Mouse (Mus musculus) lung, embryonic 16.5 days (tissue): ENCODE measurements around the gene Rnf222. TPM values are rescaled to one million over a fixed set of nuclear protein-coding genes. Genes with fewer than 3 reads are reported as not detected.

Experiments used
- ATAC-seq: fragments of 200-750 bp; cut with Nextera tagmentation; 2 replicates; pipeline ENCODE4 v1.8.0; 2017; ENCODE audit warnings: low read depth, mild to moderate bottlenecking, moderate library complexity
- H3K27ac ChIP-seq: fragments of 300-500 bp; sonication (generic); 2 replicates; pipeline ENCODE4 v1.5.1; 2014; ENCODE audit warnings: mild to moderate bottlenecking, control low read depth, low read length
- H3K27me3 ChIP-seq: fragments of 300-500 bp; sonication (generic); 2 replicates; pipeline ENCODE4 v1.6.1; 2014; ENCODE audit warnings: low read depth, low read length, mixed read lengths; ENCODE audit not compliant: control insufficient read depth, insufficient read depth
- H3K36me3 ChIP-seq: fragments of 300-500 bp; sonication (generic); 2 replicates; pipeline ENCODE4 v1.6.1; 2014; ENCODE audit warnings: low read length; ENCODE audit not compliant: control insufficient read depth, insufficient read depth
- H3K4me1 ChIP-seq: fragments of 300-500 bp; sonication (generic); replicated peaks from 2 replicates; pipeline ENCODE4 v1.6.1; 2014; ENCODE audit warnings: low read length, mixed read lengths; ENCODE audit not compliant: control insufficient read depth, insufficient read depth
- H3K4me2 ChIP-seq: fragments of 300-500 bp; sonication (generic); 2 replicates; pipeline ENCODE4 v1.6.1; 2014; ENCODE audit warnings: low read depth, low read length, control low read depth
- H3K4me3 ChIP-seq: fragments of 300-500 bp; sonication (generic); 2 replicates; pipeline ENCODE4 v1.5.1; 2014; ENCODE audit warnings: mild to moderate bottlenecking, low read length, control low read depth
- H3K9ac ChIP-seq: fragments of 300-500 bp; sonication (generic); 2 replicates; pipeline ENCODE4 v1.6.1; 2014; ENCODE audit warnings: low read length, control low read depth
- H3K9me3 ChIP-seq: fragments of 300-500 bp; sonication (generic); 2 replicates; pipeline ENCODE4 v1.6.1; 2016; ENCODE audit warnings: low read length; ENCODE audit not compliant: control insufficient read depth
- WGBS: fragments of 180-500 bp; shearing (Covaris S2); extraction: QIAGEN DNeasy Blood & Tissue Kit; methylation state at CpG from one replicate; pipeline ENCODE4 v1.1.7; 2014; 5-methylcytosine and 5-hydroxymethylcytosine counted together
- polyA plus RNA-seq: library from polyadenylated mRNA; unstranded; fragments of >200 nt; fragmentation: Nextera tagmentation; extraction: Ambion mirVana; gene quantifications from 2 replicates; pipeline ENCODE4 v1.2.1, GENCODE M21; 2015

Gene Rnf222
- polyA plus RNA-seq, 1 experiment from 2014 or later = 0.13 TPM

GRCm38 (mm10) chr11:68859943-68860593, 28.3 kb upstream of the Rnf222 start:
- H3K27ac ChIP-seq = no peak overlapping the region
- WGBS = 64% methylated on average over 8 of the region's 8 CpGs
- H3K9ac ChIP-seq = no peak overlapping the region
- ATAC-seq = no peak
- H3K36me3 ChIP-seq = no peaks in the 10 kb centered on the region
- peaks cover 14% of the 10 kb centered on the region for H3K4me1 ChIP-seq
- no peaks in the 10 kb centered on the region for H3K27me3 ChIP-seq
- no peak overlapping the region for H3K4me3 ChIP-seq
- no peaks in the 10 kb centered on the region for H3K9me3 ChIP-seq
- H3K4me2 ChIP-seq = no peak overlapping the region

- H3K27ac ChIP-seq = no peak overlapping the region
- H3K9me3 ChIP-seq = no peaks in the 10 kb centered on the region
- H3K4me1 ChIP-seq = peaks cover 17% of the 10 kb centered on the region
- WGBS = 53% methylated on average over 2 of the region's 2 CpGs
- H3K36me3 ChIP-seq = no peaks in the 10 kb centered on the region
- no peak overlapping the region for H3K4me2 ChIP-seq
- no peak overlapping the region for H3K4me3 ChIP-seq
- H3K27me3 ChIP-seq = no peaks in the 10 kb centered on the region
- no peak overlapping the region for H3K9ac ChIP-seq
- ATAC-seq = no peak
These were observed 26.1 kb upstream of the Rnf222 start for GRCm38 (mm10) chr11:68862260-68862659.

GRCm38 (mm10) chr11:68863631-68864091, 24.7 kb upstream of the Rnf222 start:
- H3K9ac ChIP-seq = no peak overlapping the region
- ATAC-seq = no peak

GRCm38 (mm10) chr11:68864544-68865189, 23.7 kb upstream of the Rnf222 start:
- ATAC-seq = peak; percentile 88
- H3K4me1 ChIP-seq = peaks cover 20% of the 10 kb centered on the region
- H3K4me2 ChIP-seq = 0 out of 2 replicates have a peak overlapping the region, but pooled peaks have one; percentile 17
- H3K4me3 ChIP-seq = no peak overlapping the region
- H3K9me3 ChIP-seq = no peaks in the 10 kb centered on the region
- H3K9ac ChIP-seq = no peak overlapping the region
- 20% methylated on average over 9 of the region's 9 CpGs for WGBS
- no peaks in the 10 kb centered on the region for H3K36me3 ChIP-seq
- no peaks in the 10 kb centered on the region for H3K27me3 ChIP-seq
- H3K27ac ChIP-seq = peak overlapping the region; percentile 55

More at GRCm38 (mm10) chr11:68863631-68864091, 24.7 kb upstream of the Rnf222 start:
- peak overlapping the region; percentile 55 for H3K27ac ChIP-seq
- no peaks in the 10 kb centered on the region for H3K27me3 ChIP-seq
- peaks cover 20% of the 10 kb centered on the region for H3K4me1 ChIP-seq
- H3K4me2 ChIP-seq = no peak overlapping the region
- no peaks in the 10 kb centered on the region for H3K9me3 ChIP-seq
- no peaks in the 10 kb centered on the region for H3K36me3 ChIP-seq
- WGBS = 63% methylated on average over 4 of the region's 4 CpGs
- H3K4me3 ChIP-seq = no peak overlapping the region

- H3K9me3 ChIP-seq = no peaks in the 10 kb centered on the region
- H3K4me1 ChIP-seq = peaks cover 16% of the 10 kb centered on the region
- H3K4me3 ChIP-seq = no peak overlapping the region
- H3K36me3 ChIP-seq = no peaks in the 10 kb centered on the region
- no peak overlapping the region for H3K9ac ChIP-seq
- WGBS = 78% methylated on average over 9 of the region's 9 CpGs
- no peaks in the 10 kb centered on the region for H3K27me3 ChIP-seq
- peak overlapping the region; percentile 75 for H3K27ac ChIP-seq
- ATAC-seq = no peak
- no peak overlapping the region for H3K4me2 ChIP-seq
These were observed 17.1 kb upstream of the Rnf222 start for GRCm38 (mm10) chr11:68871277-68871676.

- Histone ChIP-seq H3K4me1 (peaks cover 14% of the 10 kb centered on the region), H3K4me2 (no peak within 1 kb of the TSS), H3K36me3 (no peaks in the 10 kb centered on the region), H3K27me3 (no peaks in the 10 kb centered on the region), H3K4me3 (no peak within 1 kb of the TSS), H3K9ac (no peak within 1 kb of the TSS), H3K27ac (peak within 1 kb of the TSS; percentile 75), H3K9me3 (no peaks in the 10 kb centered on the region)
- peak; percentile 82 for ATAC-seq
- 33% methylated on average over 6 of the region's 6 CpGs for WGBS
These were observed 16.6 kb upstream of the Rnf222 start, which contains the start of gene Ndel1 for GRCm38 (mm10) chr11:68871748-68872147. TSS of gene Ndel1 (minus strand) at chr11:68871858.

- H3K9ac ChIP-seq = no peak overlapping the region
- 2% methylated on average over 2 of the region's 2 CpGs for WGBS
These were observed 13.5 kb upstream of the Rnf222 start for GRCm38 (mm10) chr11:68874841-68875240.

GRCm38 (mm10) chr11:68878811-68879210, 9.5 kb upstream of the Rnf222 start:
- Histone ChIP-seq H3K36me3 (no peaks in the 10 kb centered on the region), H3K9me3 (no peaks in the 10 kb centered on the region), H3K9ac (no peak overlapping the region), H3K4me3 (no peak overlapping the region), H3K4me2 (no peak overlapping the region), H3K27me3 (no peaks in the 10 kb centered on the region), H3K27ac (no peak overlapping the region), H3K4me1 (peaks cover 3% of the 10 kb centered on the region; the same call in 1 of the 2 replicates)
- ATAC-seq = no peak
- WGBS = 68% methylated on average over 5 of the region's 5 CpGs

More at GRCm38 (mm10) chr11:68874841-68875240, 13.5 kb upstream of the Rnf222 start:
- Histone ChIP-seq H3K27me3 (no peaks in the 10 kb centered on the region), H3K4me2 (no peak overlapping the region), H3K4me3 (no peak overlapping the region), H3K27ac (no peak overlapping the region), H3K4me1 (peaks cover 10% of the 10 kb centered on the region), H3K36me3 (no peaks in the 10 kb centered on the region), H3K9me3 (no peaks in the 10 kb centered on the region)
- ATAC-seq = no peak

- no peaks in the 10 kb centered on the region for H3K36me3 ChIP-seq
- H3K27ac ChIP-seq = no peak overlapping the region
- no peaks in the 10 kb centered on the region for H3K9me3 ChIP-seq
- H3K27me3 ChIP-seq = no peaks in the 10 kb centered on the region
- no peak overlapping the region for H3K4me3 ChIP-seq
- no peak overlapping the region for H3K4me2 ChIP-seq
- 14% methylated on average over 14 of the region's 14 CpGs for WGBS
- no peak overlapping the region for H3K9ac ChIP-seq
- no peaks in the 10 kb centered on the region for H3K4me1 ChIP-seq
- no peak for ATAC-seq
These were observed 6.2 kb upstream of the Rnf222 start for GRCm38 (mm10) chr11:68882107-68882506.
